Mouse (Mus musculus) neural tube, embryonic 12.5 days (tissue): ENCODE data around the gene Pmepa1. TPM values are rescaled to one million over a fixed set of nuclear protein-coding genes. Genes with fewer than 3 reads are reported as not detected.

ENCODE experiments used
- ATAC-seq: fragments of 200-750 bp; cut with Nextera tagmentation; 2 replicates; pipeline ENCODE4 v1.8.0; 2017; ENCODE audit warnings: low read depth, mild to moderate bottlenecking, moderate TSS enrichment, moderate library complexity; ENCODE audit not compliant: low FRiP score
- H3K27ac ChIP-seq: fragments of 300-500 bp; sonication (generic); 2 replicates; pipeline ENCODE4 v1.5.1; 2016
- H3K27me3 ChIP-seq: fragments of 300-500 bp; sonication (generic); replicated peaks from 2 replicates; pipeline ENCODE4 v1.6.1; 2016; ENCODE audit warnings: mild to moderate bottlenecking
- H3K36me3 ChIP-seq: fragments of 300-500 bp; sonication (generic); 2 replicates; pipeline ENCODE4 v1.6.1; 2016; ENCODE audit warnings: mild to moderate bottlenecking
- H3K4me1 ChIP-seq: fragments of 300-500 bp; sonication (generic); 2 replicates; pipeline ENCODE4 v1.6.1; 2016
- H3K4me2 ChIP-seq: fragments of 300-500 bp; sonication (generic); replicated peaks from 2 replicates; pipeline ENCODE4 v1.6.1; 2016; ENCODE audit warnings: mild to moderate bottlenecking
- H3K4me3 ChIP-seq: fragments of 300-500 bp; sonication (generic); 2 replicates; pipeline ENCODE4 v1.5.1; 2016
- H3K9ac ChIP-seq: fragments of 300-500 bp; sonication (generic); 2 replicates; pipeline ENCODE4 v1.6.1; 2016; ENCODE audit warnings: mild to moderate bottlenecking
- H3K9me3 ChIP-seq: fragments of 300-500 bp; sonication (generic); 2 replicates; pipeline ENCODE4 v1.6.1; 2016; ENCODE audit warnings: mild to moderate bottlenecking
- WGBS: fragments of 180-500 bp; shearing (Covaris S2); methylation state at CpG from one replicate; pipeline ENCODE4 v1.1.7; 2016; 5-methylcytosine and 5-hydroxymethylcytosine counted together
- polyA plus RNA-seq: library from polyadenylated mRNA; unstranded; fragments of >200 nt; fragmentation: Nextera tagmentation; extraction: Ambion mirVana; gene quantifications from 2 replicates; pipeline ENCODE4 v1.2.1, GENCODE M21; 2016

Gene Pmepa1
- polyA plus RNA-seq, 1 experiment from 2014 or later: 6.6 TPM

GRCm38 (mm10) chr2:173216840-173217239 is 59.5 kb downstream of the Pmepa1 start:
- Histone ChIP-seq H3K36me3 (no peaks in the 10 kb centered on the region), H3K4me3 (no peak overlapping the region), H3K27ac (no peak overlapping the region), H3K9ac (no peak overlapping the region), H3K9me3 (no peaks in the 10 kb centered on the region), H3K4me1 (no peaks in the 10 kb centered on the region), H3K4me2 (no peak overlapping the region), H3K27me3 (no peaks in the 10 kb centered on the region)
- 87% methylated on average over 7 of the region's 7 CpGs for WGBS
- ATAC-seq: no peak

- H3K4me1 ChIP-seq: no peaks in the 10 kb centered on the region
- no peak overlapping the region for H3K4me2 ChIP-seq
- H3K27ac ChIP-seq: no peak overlapping the region
- H3K27me3 ChIP-seq: no peaks in the 10 kb centered on the region
- H3K4me3 ChIP-seq: no peak overlapping the region
- no peak overlapping the region for H3K9ac ChIP-seq
- no peaks in the 10 kb centered on the region for H3K36me3 ChIP-seq
- WGBS: 83% methylated on average over 4 of the region's 4 CpGs
- no peak for ATAC-seq
- no peaks in the 10 kb centered on the region for H3K9me3 ChIP-seq
Measured at GRCm38 (mm10) chr2:173212227-173212626, 64.1 kb downstream of the Pmepa1 start.

- Histone ChIP-seq H3K9me3 (no peaks in the 10 kb centered on the region), H3K27ac (no peak overlapping the region), H3K4me3 (no peak overlapping the region), H3K4me2 (no peak overlapping the region), H3K36me3 (no peaks in the 10 kb centered on the region), H3K27me3 (no peaks in the 10 kb centered on the region), H3K9ac (no peak overlapping the region), H3K4me1 (no peaks in the 10 kb centered on the region)
- 91% methylated on average over 7 of the region's 7 CpGs for WGBS
- ATAC-seq: no peak
Measured at GRCm38 (mm10) chr2:173209091-173209815, 67.1 kb downstream of the Pmepa1 start.

GRCm38 (mm10) chr2:173207051-173207450 is 69.3 kb downstream of the Pmepa1 start:
- Histone ChIP-seq H3K36me3 (no peaks in the 10 kb centered on the region), H3K4me3 (no peak overlapping the region), H3K4me2 (no peak overlapping the region), H3K4me1 (no peaks in the 10 kb centered on the region), H3K9me3 (no peaks in the 10 kb centered on the region), H3K9ac (no peak overlapping the region), H3K27me3 (no peaks in the 10 kb centered on the region), H3K27ac (no peak overlapping the region)
- WGBS: 95% methylated on average over 3 of the region's 3 CpGs
- no peak for ATAC-seq

- WGBS: 93% methylated on average over 14 of the region's 14 CpGs
- Histone ChIP-seq H3K27ac (no peak overlapping the region), H3K4me3 (no peak overlapping the region), H3K9ac (no peak overlapping the region), H3K36me3 (no peaks in the 10 kb centered on the region), H3K9me3 (no peaks in the 10 kb centered on the region), H3K27me3 (no peaks in the 10 kb centered on the region), H3K4me1 (no peaks in the 10 kb centered on the region), H3K4me2 (no peak overlapping the region)
- ATAC-seq: no peak
Measured at GRCm38 (mm10) chr2:173205563-173206099, 70.7 kb downstream of the Pmepa1 start.

GRCm38 (mm10) chr2:173204671-173205070 is 71.7 kb downstream of the Pmepa1 start:
- H3K27ac ChIP-seq: no peak overlapping the region
- no peaks in the 10 kb centered on the region for H3K36me3 ChIP-seq
- ATAC-seq: no peak
- no peak overlapping the region for H3K4me3 ChIP-seq
- H3K4me1 ChIP-seq: no peaks in the 10 kb centered on the region
- 71% methylated on average over 4 of the region's 4 CpGs for WGBS
- H3K4me2 ChIP-seq: no peak overlapping the region
- no peaks in the 10 kb centered on the region for H3K9me3 ChIP-seq
- H3K27me3 ChIP-seq: no peaks in the 10 kb centered on the region
- H3K9ac ChIP-seq: no peak overlapping the region

- no peak overlapping the region for H3K4me3 ChIP-seq
- 84% methylated on average over 3 of the region's 3 CpGs for WGBS
Measured at GRCm38 (mm10) chr2:173203726-173204125, 72.6 kb downstream of the Pmepa1 start.

GRCm38 (mm10) chr2:173202924-173203689 is 73.2 kb downstream of the Pmepa1 start:
- Histone ChIP-seq H3K4me2 (no peak overlapping the region), H3K4me1 (no peaks in the 10 kb centered on the region), H3K4me3 (no peak overlapping the region), H3K27me3 (no peaks in the 10 kb centered on the region), H3K36me3 (no peaks in the 10 kb centered on the region), H3K27ac (no peak overlapping the region), H3K9me3 (no peaks in the 10 kb centered on the region), H3K9ac (no peak overlapping the region)
- ATAC-seq: no peak
- 84% methylated on average over 19 of the region's 19 CpGs for WGBS

More at GRCm38 (mm10) chr2:173203726-173204125, 72.6 kb downstream of the Pmepa1 start:
- Histone ChIP-seq H3K27ac (no peak overlapping the region), H3K9me3 (no peaks in the 10 kb centered on the region), H3K27me3 (no peaks in the 10 kb centered on the region), H3K4me2 (no peak overlapping the region), H3K36me3 (no peaks in the 10 kb centered on the region), H3K4me1 (no peaks in the 10 kb centered on the region), H3K9ac (no peak overlapping the region)
- no peak for ATAC-seq

- Histone ChIP-seq H3K36me3 (no peaks in the 10 kb centered on the region), H3K4me3 (no peak overlapping the region), H3K27me3 (no peaks in the 10 kb centered on the region), H3K4me1 (no peaks in the 10 kb centered on the region), H3K9me3 (no peaks in the 10 kb centered on the region), H3K9ac (no peak overlapping the region), H3K27ac (no peak overlapping the region), H3K4me2 (no peak overlapping the region)
- ATAC-seq: no peak
- 88% methylated on average over 4 of the region's 4 CpGs for WGBS
Measured at GRCm38 (mm10) chr2:173194796-173195195, 81.5 kb downstream of the Pmepa1 start.

GRCm38 (mm10) chr2:173187182-173187855 is 89.0 kb downstream of the Pmepa1 start:
- no peaks in the 10 kb centered on the region for H3K4me1 ChIP-seq
- H3K4me2 ChIP-seq: no peak overlapping the region
- no peak for ATAC-seq
- no peak overlapping the region for H3K27ac ChIP-seq
- WGBS: 42% methylated on average over 8 of the region's 8 CpGs
- H3K36me3 ChIP-seq: no peaks in the 10 kb centered on the region
- H3K27me3 ChIP-seq: no peaks in the 10 kb centered on the region
- H3K4me3 ChIP-seq: no peak overlapping the region
- no peak overlapping the region for H3K9ac ChIP-seq
- no peaks in the 10 kb centered on the region for H3K9me3 ChIP-seq

- Histone ChIP-seq H3K4me2 (no peak overlapping the region), H3K4me1 (no peaks in the 10 kb centered on the region), H3K9me3 (no peaks in the 10 kb centered on the region), H3K27ac (no peak overlapping the region), H3K27me3 (no peaks in the 10 kb centered on the region), H3K36me3 (no peaks in the 10 kb centered on the region), H3K9ac (no peak overlapping the region), H3K4me3 (no peak overlapping the region)
- peak; percentile 73 for ATAC-seq
- WGBS: 36% methylated on average over 26 of the region's 26 CpGs
Measured at GRCm38 (mm10) chr2:173186047-173186943, 90.0 kb downstream of the Pmepa1 start.
